Mouse (Mus musculus) C2C12 (cell line): ENCODE data around the gene Ubr1.

Experiments
- CEBPB ChIP-seq: IDR thresholded peaks from one replicate; pipeline ENCODE4 v1.6.1; 2011; ENCODE audit warnings: low read depth, mild to moderate bottlenecking, control low read depth, moderate library complexity
- CTCF ChIP-seq: IDR thresholded peaks from one replicate; pipeline ENCODE4 v1.5.1; 2011; ENCODE audit not compliant: control insufficient read depth, insufficient read depth, insufficient read length
- FOSL1 ChIP-seq: IDR thresholded peaks from one replicate; pipeline ENCODE4 v1.8.0; 2011; ENCODE audit warnings: mild to moderate bottlenecking, low read length; ENCODE audit not compliant: poor library complexity, insufficient read depth, severe bottlenecking
- MAX ChIP-seq: IDR thresholded peaks from one replicate; pipeline ENCODE4 v1.6.1; 2011; ENCODE audit warnings: mild to moderate bottlenecking, control low read depth

- TF ChIP-seq MAX = no peak
- no peak for TF ChIP-seq CTCF
- TF ChIP-seq CEBPB = no peak
- no peak for TF ChIP-seq FOSL1
Measured at GRCm38 (mm10) chr2:120963110-120963509, 7.4 kb downstream of the Ubr1 start.
